Mouse (Mus musculus) MEL (cell line): ENCODE measurements around the gene Mrps35.

Source experiments
- CTCF ChIP-seq, 3 experiments: IDR thresholded peaks in 2 of 3; conservative IDR thresholded peaks in 1 of 3; 2 replicates each; pipeline ENCODE4 v1.5.1; 2011 to 2012; ENCODE audit warnings: low read length in 3 of 3, low read depth in 2 of 3, mild to moderate bottlenecking in 2 of 3, improper control_type of control experiment in 1 of 3, inconsistent platforms in 1 of 3, mixed read lengths in 1 of 3, moderate library complexity in 1 of 3; ENCODE audit not compliant: control insufficient read depth in 1 of 3, insufficient read depth in 1 of 3, poor library complexity in 1 of 3, severe bottlenecking in 1 of 3
- ELF1 ChIP-seq: IDR thresholded peaks from 2 replicates; pipeline ENCODE4 v1.6.1; 2014; ENCODE audit warnings: low read depth, mild to moderate bottlenecking, inconsistent platforms, low read length, improper control_type of control experiment, moderate library complexity
- EP300 ChIP-seq, 2 experiments: IDR thresholded peaks; 2 replicates each; pipeline ENCODE4 v1.6.1; 2011; ENCODE audit warnings: improper control_type of control experiment in 2 of 2, low read length in 2 of 2, low read depth in 1 of 2, mild to moderate bottlenecking in 1 of 2
- MAFK ChIP-seq: IDR thresholded peaks from 2 replicates; pipeline ENCODE4 v1.6.1; 2011; ENCODE audit warnings: low read depth, mild to moderate bottlenecking, low read length, improper control_type of control experiment, borderline replicate concordance
- NELFE ChIP-seq: IDR thresholded peaks from 2 replicates; pipeline ENCODE4 v1.6.1; 2011; ENCODE audit warnings: low read depth, low read length, improper control_type of control experiment
- POLR2A ChIP-seq, 2 experiments: IDR thresholded peaks; 2 replicates each; pipeline ENCODE4 v1.6.1; 2011 to 2012; ENCODE audit warnings: low read length in 2 of 2, mild to moderate bottlenecking in 2 of 2, control low read depth in 1 of 2, improper control_type of control experiment in 1 of 2, low read depth in 1 of 2, moderate library complexity in 1 of 2; ENCODE audit not compliant: control insufficient read depth in 1 of 2, insufficient read depth in 1 of 2, poor library complexity in 1 of 2
- POLR2AphosphoS2 ChIP-seq: IDR thresholded peaks from 2 replicates; pipeline ENCODE4 v1.6.1; 2011; ENCODE audit warnings: low read length, improper control_type of control experiment
- RCOR1 ChIP-seq: IDR thresholded peaks from 2 replicates; pipeline ENCODE4 v1.6.1; 2012; ENCODE audit warnings: low read depth, mild to moderate bottlenecking, inconsistent platforms, low read length, improper control_type of control experiment

- no peak for TF ChIP-seq EP300 (IDR thresholded peaks at IDR 0.05; ENCODE audit: low read depth in 1 of 2, low read length in 2 of 2)
- no peak for TF ChIP-seq MAFK
- no peak for TF ChIP-seq POLR2A (IDR thresholded peaks at IDR 0.05; ENCODE audit: control insufficient read depth in 1 of 2, insufficient read depth in 1 of 2, low read depth in 1 of 2, low read length in 2 of 2, poor library complexity in 1 of 2)
- TF ChIP-seq CTCF (IDR thresholded peaks at IDR 0.05 in 2 of 3, conservative IDR thresholded peaks at IDR 0.05 in 1 of 3; ENCODE audit: control insufficient read depth in 1 of 3, insufficient read depth in 1 of 3, low read depth in 2 of 3, low read length in 3 of 3, poor library complexity in 1 of 3, severe bottlenecking in 1 of 3): no peak
- no peak for TF ChIP-seq POLR2AphosphoS2
- no peak for TF ChIP-seq NELFE
- TF ChIP-seq ELF1: no peak
- TF ChIP-seq RCOR1: no peak
Observed at GRCm38 (mm10) chr6:147043633-147044032, 1.1 kb downstream of the Mrps35 start.
